Mouse (Mus musculus) embryonic fibroblast, embryonic 13.5 days (primary cell): ENCODE measurements at regions not wholly inside any gene's neighbourhood (a gene's known extent, or its start where the extent isn't known, plus 50 kb on each side); places are given as distances from the start of the nearest gene placed in this dataset.

Experiments
- H3K27ac ChIP-seq: 2 replicates; pipeline ENCODE4 v1.5.1; 2012; ENCODE audit warnings: low read length, control low read depth, inconsistent platforms; ENCODE audit not compliant: insufficient read depth
- H3K4me1 ChIP-seq: 2 replicates; pipeline ENCODE4 v1.6.1; 2011; ENCODE audit warnings: low read length; ENCODE audit not compliant: control insufficient read depth, insufficient read depth
- H3K4me3 ChIP-seq: 2 replicates; pipeline ENCODE4 v1.5.1; 2011; ENCODE audit warnings: mild to moderate bottlenecking, control low read depth, low read length; ENCODE audit not compliant: insufficient read depth
- CTCF ChIP-seq: IDR thresholded peaks from 2 replicates; pipeline ENCODE4 v1.5.1; 2011; ENCODE audit warnings: mild to moderate bottlenecking, control low read depth, low read length, moderate library complexity, borderline replicate concordance; ENCODE audit not compliant: insufficient read depth
- POLR2A ChIP-seq: IDR thresholded peaks from 2 replicates; pipeline ENCODE4 v1.6.1; 2011; ENCODE audit warnings: low read depth, mild to moderate bottlenecking, control low read depth, low read length, moderate library complexity

DNA sequence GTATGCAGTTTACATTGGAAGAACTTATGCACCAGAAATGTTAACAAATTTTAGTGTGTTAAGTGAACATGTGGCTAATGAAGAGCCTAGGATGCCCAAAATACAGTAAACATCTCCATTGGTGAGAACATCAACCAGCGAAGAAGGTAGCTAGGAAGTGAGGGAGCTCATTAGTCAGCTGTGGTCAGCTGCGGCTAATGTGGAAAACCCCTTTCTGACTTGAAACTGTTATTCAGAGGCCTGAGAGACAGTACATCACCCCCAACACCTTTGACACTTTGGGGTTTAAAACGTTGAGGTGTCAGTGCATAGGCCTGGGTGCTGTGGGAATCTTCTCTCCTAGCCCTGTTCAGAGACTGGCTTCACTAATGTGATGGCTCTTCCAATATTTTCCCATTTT is 451.0 kb upstream of the Ptger4 start:
- TF ChIP-seq POLR2A (no peak), CTCF (no peak)
- Histone ChIP-seq H3K4me1 (no peaks in the 10 kb centered on the region), H3K4me3 (no peak overlapping the region), H3K27ac (no peak overlapping the region)

DNA sequence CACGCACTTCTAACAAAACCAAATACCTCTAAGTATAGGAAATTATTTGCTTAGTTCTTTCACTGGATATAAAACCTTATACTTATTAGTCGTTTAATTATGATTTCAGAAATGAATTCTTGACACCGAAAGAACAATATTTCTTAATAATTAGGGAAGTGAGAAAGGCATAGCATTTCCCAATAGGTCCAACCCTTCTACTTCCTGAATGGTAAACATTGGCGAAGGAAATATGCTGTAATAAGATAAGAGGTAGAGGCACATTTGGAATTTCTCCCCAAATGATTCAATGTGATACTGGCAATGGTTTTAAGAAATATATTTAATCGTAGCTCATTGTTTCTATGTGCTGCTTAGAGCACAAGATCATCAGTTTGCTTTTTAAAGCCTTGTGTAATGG is 464.5 kb upstream of the Ptger4 start:
- no peak overlapping the region for H3K4me3 ChIP-seq
- H3K4me1 ChIP-seq = no peaks in the 10 kb centered on the region
- no peak overlapping the region for H3K27ac ChIP-seq
- no peak for TF ChIP-seq POLR2A
- TF ChIP-seq CTCF = no peak

DNA sequence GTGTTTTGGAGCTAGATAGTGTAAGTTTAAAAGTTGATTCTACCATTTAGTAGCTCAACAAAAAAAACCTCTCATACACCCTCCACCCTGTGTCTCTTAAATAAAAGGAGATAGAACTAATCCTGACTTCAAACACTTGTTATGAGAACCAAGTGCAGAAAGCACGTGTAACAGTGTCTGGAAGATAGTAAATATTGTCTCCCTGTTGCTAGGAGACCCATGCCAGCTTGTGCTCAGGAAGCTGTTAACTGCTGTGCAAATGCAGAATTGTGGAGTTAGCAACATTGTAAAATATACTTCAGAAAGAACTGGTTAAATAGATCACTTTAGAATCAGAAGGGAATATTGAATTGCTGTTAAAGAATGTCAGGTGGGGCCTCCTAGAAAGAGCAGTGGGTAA is 496.7 kb upstream of the Ptger4 start:
- H3K4me1 ChIP-seq = no peaks in the 10 kb centered on the region
- no peak overlapping the region for H3K27ac ChIP-seq
- no peak for TF ChIP-seq POLR2A
- no peak for TF ChIP-seq CTCF
- H3K4me3 ChIP-seq = no peak overlapping the region

DNA sequence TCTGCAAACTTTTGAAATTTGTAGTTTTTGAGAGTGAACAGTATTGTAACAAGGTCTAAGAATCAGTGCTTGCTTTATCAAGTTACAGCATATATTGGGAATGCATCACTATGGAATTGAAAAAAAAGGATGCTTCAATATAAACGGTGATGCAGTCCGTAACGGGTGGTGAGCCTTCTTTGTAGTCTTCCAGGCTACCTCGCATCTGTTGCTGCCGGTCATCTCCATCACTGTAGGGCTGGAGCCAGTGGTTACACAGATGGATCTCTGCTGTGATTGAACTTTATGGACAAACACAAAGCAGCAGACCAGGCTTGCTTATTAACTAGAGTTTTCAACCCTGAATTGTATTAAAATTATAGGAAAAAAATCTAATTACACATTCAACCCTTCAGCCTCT is 499.9 kb upstream of the Ptger4 start:
- TF ChIP-seq POLR2A = no peak
- TF ChIP-seq CTCF = no peak
- Histone ChIP-seq H3K4me1 (no peaks in the 10 kb centered on the region), H3K4me3 (no peak overlapping the region), H3K27ac (no peak overlapping the region)

DNA sequence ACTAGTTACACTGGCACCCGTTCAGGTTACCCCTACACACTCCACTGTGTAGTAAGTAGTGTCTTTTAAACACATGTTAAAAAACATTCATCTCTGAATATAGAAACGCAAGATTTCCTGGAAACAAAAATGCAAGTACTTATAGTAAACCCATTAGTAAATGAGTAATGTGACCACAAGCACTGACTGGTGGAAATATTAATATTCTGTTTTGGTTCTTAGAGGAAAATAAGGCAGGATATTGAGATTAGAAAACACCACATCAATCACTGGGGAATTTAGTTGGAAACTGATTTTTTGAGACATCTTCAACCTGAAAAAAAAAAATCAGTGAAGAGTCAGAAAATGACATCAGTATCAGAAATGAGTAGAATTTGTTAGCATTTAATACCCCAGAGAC is 514.7 kb upstream of the Ptger4 start:
- Histone ChIP-seq H3K4me1 (no peaks in the 10 kb centered on the region), H3K27ac (no peak overlapping the region), H3K4me3 (no peak overlapping the region)
- no peak for TF ChIP-seq CTCF

DNA sequence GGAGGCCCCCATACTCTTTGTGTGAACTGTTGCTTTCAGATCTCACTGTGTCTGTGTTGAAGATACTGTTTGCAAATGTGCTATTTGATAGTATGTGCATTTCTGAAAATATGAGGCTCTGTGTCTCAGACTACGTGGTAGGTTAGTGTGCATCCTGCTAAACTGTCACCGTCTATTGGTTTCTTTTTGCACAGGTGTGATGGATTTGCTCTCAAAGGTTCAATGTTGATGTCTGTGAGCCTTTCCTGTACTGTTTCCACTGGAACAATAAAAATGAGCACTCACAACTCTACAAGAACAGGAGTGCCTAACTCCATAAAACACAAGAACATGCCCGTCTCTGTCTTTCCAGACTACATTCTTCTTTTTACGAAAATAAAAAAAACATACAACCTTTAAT is 518.2 kb upstream of the Ptger4 start:
- H3K4me3 ChIP-seq = no peak overlapping the region
- H3K4me1 ChIP-seq = no peaks in the 10 kb centered on the region
- H3K27ac ChIP-seq = no peak overlapping the region
- no peak for TF ChIP-seq CTCF
- no peak for TF ChIP-seq POLR2A

DNA sequence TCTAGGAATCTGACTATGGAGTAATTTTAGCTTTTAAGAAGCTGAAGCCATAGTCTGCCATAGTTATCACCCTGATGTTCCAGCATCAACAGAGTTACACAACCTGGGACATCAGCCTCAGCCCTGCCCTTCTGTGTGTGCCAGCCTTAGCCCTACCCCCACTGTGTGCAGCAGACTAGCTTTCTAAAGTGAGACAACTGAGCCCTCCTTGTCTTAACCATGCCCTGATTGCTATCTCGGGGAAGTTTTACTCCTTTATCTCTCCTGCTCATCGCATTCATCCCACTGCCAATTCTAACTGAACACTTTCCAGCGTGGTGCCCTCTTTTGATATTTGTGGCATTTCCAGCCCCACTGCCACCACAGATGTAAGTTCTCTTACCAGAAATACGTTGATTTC is 522.5 kb upstream of the Dab2 start:
- Histone ChIP-seq H3K4me3 (no peak overlapping the region), H3K27ac (no peak overlapping the region), H3K4me1 (no peaks in the 10 kb centered on the region)
- no peak for TF ChIP-seq POLR2A

DNA sequence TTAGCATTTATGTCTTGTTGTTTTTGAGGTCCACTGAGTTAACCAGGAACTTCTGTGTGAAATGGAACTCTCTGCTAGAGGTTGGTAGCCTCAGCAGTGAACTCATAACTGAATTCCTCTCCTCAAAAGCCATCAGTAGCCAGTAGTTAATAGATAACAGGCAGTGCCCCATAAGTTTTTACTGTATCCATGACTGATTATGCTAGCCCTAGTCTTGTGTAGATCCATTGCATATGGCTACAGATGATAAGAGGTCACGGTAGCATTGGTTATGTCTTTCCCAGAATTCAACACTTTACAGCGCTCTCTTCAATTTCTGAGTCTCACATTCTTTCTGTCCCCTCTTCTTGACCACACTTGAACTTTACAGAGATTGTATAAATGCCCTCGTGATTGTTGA is 499.7 kb upstream of the Dab2 start:
- Histone ChIP-seq H3K4me1 (no peaks in the 10 kb centered on the region), H3K4me3 (no peak overlapping the region), H3K27ac (no peak overlapping the region)
- no peak for TF ChIP-seq CTCF
- no peak for TF ChIP-seq POLR2A

DNA sequence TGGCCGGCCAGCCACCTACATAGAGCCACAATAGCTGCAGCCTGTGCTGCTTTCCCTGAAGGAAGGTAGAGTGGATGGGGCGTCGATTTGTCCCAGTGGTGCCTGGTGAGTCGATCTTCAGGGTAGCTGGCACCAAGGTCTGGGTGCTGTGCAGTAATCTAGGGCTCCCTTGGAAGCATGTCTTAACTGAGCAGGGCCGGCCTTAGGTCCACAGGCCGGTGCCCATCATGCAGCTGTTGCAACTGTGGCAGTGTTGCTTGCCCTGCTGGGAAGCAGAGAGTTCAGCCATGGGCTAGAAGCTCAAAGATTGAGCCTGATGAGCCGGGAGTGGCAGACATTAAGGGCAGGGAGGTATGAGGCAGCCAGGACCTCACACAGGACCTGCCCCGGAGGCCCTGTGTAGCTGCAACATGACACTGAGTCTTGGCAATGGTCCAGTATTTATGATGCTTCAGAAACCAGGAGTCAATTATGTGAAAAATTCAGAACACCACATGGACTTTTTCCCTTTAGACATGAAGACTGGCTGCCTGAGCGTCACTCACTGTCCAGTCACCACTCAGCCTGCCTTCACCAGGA is 488.3 kb upstream of the Dab2 start:
- no peak overlapping the region for H3K4me3 ChIP-seq
- TF ChIP-seq CTCF = no peak
- TF ChIP-seq POLR2A = no peak
- H3K27ac ChIP-seq = no peak overlapping the region
- no peaks in the 10 kb centered on the region for H3K4me1 ChIP-seq

DNA sequence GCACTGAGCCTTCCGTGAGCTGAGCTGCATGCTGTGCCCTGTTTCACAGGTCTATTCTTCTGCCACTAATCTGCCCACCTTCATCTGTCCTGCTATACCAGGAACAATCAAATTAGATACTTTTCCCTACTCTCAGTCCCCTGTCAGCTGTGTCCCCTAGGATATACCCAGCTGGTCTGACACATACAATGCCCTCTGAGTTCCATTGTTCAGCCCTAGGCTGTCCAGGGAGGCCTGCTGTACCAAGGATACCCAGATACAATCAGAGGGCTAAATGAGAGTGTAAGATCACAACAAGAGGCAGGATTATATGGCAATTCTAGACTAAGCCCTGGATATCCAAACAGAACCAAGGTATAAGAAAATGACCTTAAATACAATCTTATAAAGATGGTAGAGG is 487.6 kb upstream of the Dab2 start:
- no peak overlapping the region for H3K4me3 ChIP-seq
- H3K4me1 ChIP-seq = no peaks in the 10 kb centered on the region
- TF ChIP-seq CTCF = no peak
- TF ChIP-seq POLR2A = no peak
- H3K27ac ChIP-seq = no peak overlapping the region

DNA sequence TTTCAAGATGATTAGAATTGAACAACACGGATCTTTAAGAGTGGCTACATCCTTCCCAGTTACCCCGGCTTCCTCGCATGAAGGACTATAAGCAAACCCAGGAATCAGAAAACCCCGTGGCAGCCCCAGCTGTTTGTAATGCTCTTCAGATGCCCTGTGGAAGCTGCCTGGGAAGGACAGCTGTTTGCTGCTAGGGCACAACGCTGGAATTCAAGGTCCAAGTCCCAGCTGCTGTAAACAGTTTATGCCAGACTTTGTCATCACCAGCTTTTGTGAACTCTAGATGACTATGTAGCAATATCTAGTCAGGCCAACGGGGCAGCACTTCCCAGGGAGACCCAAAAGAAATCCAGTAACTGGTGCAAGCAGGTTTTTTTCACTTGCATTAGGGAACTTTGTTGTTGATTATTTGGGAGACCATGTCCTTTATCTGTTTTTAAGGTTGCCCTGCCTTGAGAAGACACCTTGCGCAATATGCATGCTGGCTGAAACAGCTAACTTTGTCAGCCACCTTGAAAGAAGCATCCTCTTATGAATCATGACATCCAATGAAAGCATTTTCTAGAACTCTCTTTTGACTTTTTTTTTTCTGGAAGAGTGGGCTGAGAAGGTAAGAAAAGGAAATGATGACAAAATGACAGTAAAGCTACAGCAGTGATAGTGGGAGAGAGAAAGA is 481.5 kb upstream of the Dab2 start:
- no peak overlapping the region for H3K27ac ChIP-seq
- no peak overlapping the region for H3K4me3 ChIP-seq
- no peaks in the 10 kb centered on the region for H3K4me1 ChIP-seq
- no peak for TF ChIP-seq CTCF
- no peak for TF ChIP-seq POLR2A
